Mouse (Mus musculus): ENCODE data around the gene Yipf1.

DNA sequence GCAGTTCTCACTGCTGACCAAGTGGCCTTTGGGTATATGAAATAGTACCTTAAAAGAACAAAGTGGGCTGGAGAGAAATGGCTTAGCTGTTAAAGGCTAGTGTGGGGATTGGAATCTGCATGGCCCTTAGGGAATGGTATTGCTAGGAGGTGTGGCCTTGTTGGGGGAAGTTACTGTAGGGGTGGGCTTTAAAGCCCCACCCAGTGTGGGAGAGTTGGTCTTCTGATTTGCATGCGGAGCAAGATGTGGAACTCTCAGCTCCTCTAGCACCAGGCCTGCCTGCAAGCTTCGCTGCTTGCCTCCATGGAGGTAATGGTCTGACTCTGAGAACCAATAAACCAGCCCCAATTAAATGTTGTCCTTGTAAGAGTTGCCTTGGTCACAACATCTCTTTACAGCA lies 6.9 kb downstream of the Yipf1 start:
- TF ChIP-seq CTCF (IDR thresholded peaks at IDR 0.05; ENCODE audit: control insufficient read depth, insufficient read depth, insufficient replicate concordance, low read depth, low read length) (no peak), POLR2A (IDR thresholded peaks at IDR 0.05; ENCODE audit: control insufficient read depth, low read depth, low read length) (no peak)

All from testis, adult 2 months (tissue).